Mouse (Mus musculus) cerebellum, postnatal 14 days (tissue): ENCODE measurements at regions not wholly inside any gene's neighbourhood (a gene's known extent, or its start where the extent isn't known, plus 50 kb on each side); places are given as distances from the start of the nearest gene placed in this dataset.
A peak's percentile ranks its signal among the peaks of the same experiment; 100 is the strongest.

ENCODE experiments used
- DNase-seq, 2 experiments: peaks; one replicate each; pipeline ENCODE4 v3.0.0; 2021; ENCODE audit warnings: mixed read lengths in 2 of 2

- no peak for DNase-seq
Measured at GRCm38 (mm10) chr13:37503898-37504297, 158.9 kb downstream of the Ly86 start.

- peak; percentile 21 to 34 for DNase-seq
Measured at GRCm38 (mm10) chr13:37504373-37504772, 159.4 kb downstream of the Ly86 start.

GRCm38 (mm10) chr13:37505617-37506016 is 160.6 kb downstream of the Ly86 start:
- DNase-seq, result no peak

GRCm38 (mm10) chr13:37506046-37506445 is 161.0 kb downstream of the Ly86 start:
- DNase-seq, result peak; percentile 34 to 52

GRCm38 (mm10) chr13:37506701-37507100 is 161.7 kb downstream of the Ly86 start:
- no peak for DNase-seq

GRCm38 (mm10) chr13:37507146-37507545 is 162.1 kb downstream of the Ly86 start:
- DNase-seq, result peak; percentile 20 to 24

- DNase-seq, result peak; percentile 44 to 52
Measured at GRCm38 (mm10) chr13:37508385-37509351, 163.7 kb downstream of the Ly86 start.

GRCm38 (mm10) chr13:37509352-37509851 is 164.4 kb downstream of the Ly86 start:
- DNase-seq, result no peak

- no peak for DNase-seq
Measured at GRCm38 (mm10) chr13:37510511-37510910, 165.5 kb downstream of the Ly86 start.

GRCm38 (mm10) chr13:37511006-37511405 is 166.0 kb downstream of the Ly86 start:
- no peak for DNase-seq

GRCm38 (mm10) chr13:37511406-37511805 is 166.4 kb downstream of the Ly86 start:
- DNase-seq, result no peak

GRCm38 (mm10) chr13:37512781-37513180 is 167.8 kb downstream of the Ly86 start:
- DNase-seq, result no peak

- DNase-seq, result no peak
Measured at GRCm38 (mm10) chr13:37513206-37513904, 168.3 kb downstream of the Ly86 start.

GRCm38 (mm10) chr13:37513905-37514607 is 169.0 kb downstream of the Ly86 start:
- DNase-seq, result peak; percentile 47 to 55

GRCm38 (mm10) chr13:37514641-37515305 is 169.8 kb downstream of the Ly86 start:
- no peak for DNase-seq

- DNase-seq, result no peak
Measured at GRCm38 (mm10) chr13:37517055-37517807, 172.2 kb downstream of the Ly86 start.

GRCm38 (mm10) chr13:37519948-37520347 is 174.9 kb downstream of the Ly86 start:
- DNase-seq, result no peak

GRCm38 (mm10) chr13:37525097-37525726 is 180.2 kb downstream of the Ly86 start:
- DNase-seq, result no peak

- no peak for DNase-seq
Measured at GRCm38 (mm10) chr13:37526102-37526501, 181.1 kb downstream of the Ly86 start.

- DNase-seq, result no peak
Measured at GRCm38 (mm10) chr13:37528380-37528779, 183.4 kb downstream of the Ly86 start.

GRCm38 (mm10) chr13:37528876-37529275 is 183.9 kb downstream of the Ly86 start:
- DNase-seq, result no peak
